Mouse (Mus musculus): ENCODE data around the gene Synrg. TPM values are rescaled to one million over a fixed set of nuclear protein-coding genes. Genes with fewer than 3 reads are reported as not detected.
A peak's percentile ranks its signal among the peaks of the same experiment; 100 is the strongest.

The Synrg gene
- polyA plus RNA-seq (2015; fragmentation: Nextera tagmentation; extraction: Ambion mirVana): 9.0 and 13.1 TPM in 2 replicates

DNA sequence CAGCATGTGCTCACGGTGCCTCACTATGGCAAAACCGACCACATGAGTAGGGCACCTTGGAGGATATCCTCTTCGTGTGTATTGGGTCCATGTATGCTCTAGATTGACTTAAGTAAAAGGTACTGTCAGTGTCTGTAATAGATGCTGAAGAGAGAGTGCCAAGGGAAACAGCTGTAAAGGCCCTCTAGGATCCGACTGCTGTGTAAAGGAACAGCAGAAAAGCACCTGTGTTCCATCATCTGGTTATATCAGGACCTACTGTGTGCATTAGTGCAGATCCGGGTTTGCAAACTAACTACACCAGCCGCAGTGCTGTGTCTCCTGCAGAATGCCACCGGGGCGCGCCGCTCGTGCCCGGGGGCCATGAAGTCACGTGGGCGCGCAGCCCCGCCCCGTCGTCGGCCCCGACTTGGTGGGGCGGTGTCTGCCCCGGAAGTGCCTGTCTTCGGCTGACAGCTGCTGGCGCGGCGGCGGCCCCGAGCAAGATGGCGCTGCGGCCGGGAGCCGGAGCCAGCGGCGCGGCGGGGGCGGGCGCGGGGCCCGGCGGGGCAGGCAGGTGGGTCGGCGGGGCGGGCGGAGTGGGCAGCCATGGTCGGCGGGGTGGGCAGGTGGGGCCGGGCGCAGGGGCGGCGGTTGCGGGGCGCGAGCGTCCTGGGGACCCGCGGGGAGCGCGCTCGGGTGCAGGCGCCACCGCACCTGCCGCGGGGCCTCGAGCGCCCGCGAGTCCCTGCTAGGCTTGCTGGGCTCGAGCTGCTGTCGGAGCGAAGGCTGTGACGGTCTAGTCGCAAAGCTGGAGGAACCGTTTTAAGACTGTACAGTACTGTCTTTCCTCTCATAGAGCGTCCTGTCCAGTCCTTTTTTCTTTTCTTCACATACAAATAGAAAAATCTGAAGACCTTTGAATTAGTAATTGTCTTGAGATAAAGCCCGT lies at the start of gene Synrg:
TSS of gene Synrg (plus strand) at position 438 of the 931 bp plus-strand sequence.
- peaks cover 11% of the 10 kb centered on the region; the same call in 1 of the 2 replicates for H3K4me1 ChIP-seq
- no peaks in the 10 kb centered on the region for H3K9me3 ChIP-seq
- peak within 1 kb of the TSS; percentile 16; the same call in 1 of the 2 replicates for H3K27ac ChIP-seq
- no peaks in the 10 kb centered on the region for H3K27me3 ChIP-seq
- peak within 1 kb of the TSS; percentile 68 for H3K4me2 ChIP-seq
- ATAC-seq (ENCODE audit: insufficient number of reproducible peaks, insufficient read depth, low FRiP score, low TSS enrichment, low read depth): peak; percentile 87
- peak within 1 kb of the TSS; percentile 75 for H3K4me3 ChIP-seq
- peak within 1 kb of the TSS; percentile 77 for H3K9ac ChIP-seq
- WGBS: 2% methylated on average over 58 of the region's 76 CpGs
- peaks cover 38% of the 10 kb centered on the region for H3K36me3 ChIP-seq

DNA sequence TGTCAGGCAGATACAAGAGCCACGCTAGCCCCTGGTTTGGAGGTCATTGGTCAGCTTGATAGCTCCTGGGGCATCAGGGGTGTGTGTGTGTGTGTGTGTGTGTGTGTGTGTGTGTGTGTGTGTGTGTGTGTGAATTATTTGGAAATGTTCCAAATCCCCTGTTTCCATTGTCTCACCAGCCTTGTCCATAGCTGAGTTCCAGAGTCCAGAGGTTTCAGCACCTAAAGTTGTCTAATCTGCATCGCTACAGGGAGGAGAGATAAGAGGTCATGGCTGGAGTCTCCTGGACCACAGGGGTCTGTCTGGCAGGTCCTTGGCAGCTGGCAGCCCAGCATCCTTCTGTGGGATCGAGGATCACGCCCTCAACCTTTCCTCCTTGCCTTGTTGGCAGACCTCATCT lies 49.7 kb upstream of the Synrg start:
- ATAC-seq (ENCODE audit: insufficient number of reproducible peaks, insufficient read depth, low FRiP score, low TSS enrichment, low read depth): no peak
- Histone ChIP-seq H3K4me2 (no peak overlapping the region), H3K36me3 (no peaks in the 10 kb centered on the region), H3K9me3 (no peaks in the 10 kb centered on the region), H3K4me3 (no peak overlapping the region), H3K27ac (no peak overlapping the region), H3K9ac (no peak overlapping the region), H3K27me3 (no peaks in the 10 kb centered on the region), H3K4me1 (no peaks in the 10 kb centered on the region)
- WGBS: 76% methylated on average over 4 of the region's 4 CpGs

DNA sequence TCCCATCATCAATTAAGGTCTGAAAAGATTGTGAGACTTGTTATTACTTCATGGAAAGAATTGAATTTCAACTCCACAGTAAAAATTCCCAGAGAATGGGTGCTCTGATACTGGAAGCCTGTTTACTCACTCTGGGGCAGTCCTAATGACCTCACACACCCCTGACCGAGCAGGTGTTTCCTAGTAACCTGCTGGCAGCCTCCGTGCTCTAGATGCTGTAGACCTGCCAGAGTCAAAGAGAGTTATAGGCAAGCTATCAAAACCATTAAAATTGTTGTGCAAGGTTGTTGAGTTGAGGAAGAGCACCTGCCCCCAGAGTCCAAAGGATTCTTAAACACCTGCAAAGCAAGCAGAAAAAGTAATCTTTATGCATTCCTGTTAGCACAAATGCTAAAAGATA lies 41.6 kb upstream of the Synrg start:
- Histone ChIP-seq H3K9me3 (no peaks in the 10 kb centered on the region), H3K27ac (no peak overlapping the region), H3K4me1 (no peaks in the 10 kb centered on the region), H3K9ac (no peak overlapping the region), H3K4me2 (no peak overlapping the region), H3K36me3 (no peaks in the 10 kb centered on the region), H3K4me3 (no peak overlapping the region), H3K27me3 (no peaks in the 10 kb centered on the region)
- ATAC-seq (ENCODE audit: insufficient number of reproducible peaks, insufficient read depth, low FRiP score, low TSS enrichment, low read depth): no peak
- WGBS: 73% methylated on average over 2 of the region's 2 CpGs

DNA sequence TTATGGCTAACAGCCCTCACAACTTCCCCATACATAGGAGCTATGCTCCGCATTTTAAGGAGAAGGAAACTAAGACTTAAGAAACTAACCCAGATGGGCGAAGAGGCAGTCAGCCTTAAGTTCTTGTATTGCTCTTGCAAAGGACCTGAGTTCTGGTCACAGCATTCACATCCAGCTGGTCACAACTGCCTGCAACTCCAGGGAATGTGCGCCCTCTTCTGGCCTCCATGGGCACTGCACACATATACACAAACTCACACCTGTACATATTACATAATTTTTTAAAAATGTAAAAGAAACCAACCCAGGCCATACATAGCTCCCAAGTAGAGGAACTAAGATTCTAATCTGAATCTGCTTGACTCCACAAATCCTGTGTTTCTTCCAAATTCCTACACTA lies 37.1 kb upstream of the Synrg start:
- H3K9ac ChIP-seq: no peak overlapping the region
- no peaks in the 10 kb centered on the region for H3K9me3 ChIP-seq
- no peaks in the 10 kb centered on the region for H3K4me1 ChIP-seq
- H3K27ac ChIP-seq: no peak overlapping the region
- no peak for ATAC-seq (ENCODE audit: insufficient number of reproducible peaks, insufficient read depth, low FRiP score, low TSS enrichment, low read depth)
- WGBS: 62% methylated on average over 3 of the region's 3 CpGs
- H3K4me3 ChIP-seq: no peak overlapping the region
- H3K36me3 ChIP-seq: no peaks in the 10 kb centered on the region
- no peak overlapping the region for H3K4me2 ChIP-seq
- H3K27me3 ChIP-seq: no peaks in the 10 kb centered on the region

DNA sequence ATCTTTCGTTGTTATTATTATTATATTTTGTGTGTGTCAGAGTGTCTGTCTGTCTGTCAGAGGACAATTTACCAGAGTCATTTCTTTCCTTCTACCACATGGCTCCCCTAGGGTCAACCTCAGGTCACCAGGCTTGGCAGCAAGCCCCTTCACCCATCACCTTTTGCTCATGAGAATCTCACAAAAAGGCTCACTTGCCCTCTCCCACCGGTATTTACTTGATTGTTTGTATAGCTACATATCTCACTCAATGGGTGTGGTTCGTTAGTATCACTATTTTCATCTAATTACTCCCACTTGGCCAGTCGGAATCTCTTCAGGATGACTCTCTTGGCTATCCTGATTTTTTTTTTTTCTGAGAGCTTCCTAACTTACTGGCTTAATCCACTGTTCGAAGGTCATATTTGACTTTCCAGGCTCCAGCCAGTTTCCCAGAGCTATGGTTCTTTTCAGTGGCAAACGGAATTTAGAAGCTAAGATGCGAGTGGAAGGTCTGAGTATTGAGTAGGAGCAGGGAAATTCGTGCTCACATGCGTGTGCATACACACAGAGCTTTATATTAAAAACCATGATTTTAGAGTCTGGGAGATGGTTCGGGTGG lies 31.6 kb upstream of the Synrg start:
- Histone ChIP-seq H3K27me3 (peaks cover 5% of the 10 kb centered on the region), H3K36me3 (no peaks in the 10 kb centered on the region), H3K9ac (no peak overlapping the region), H3K4me1 (no peaks in the 10 kb centered on the region), H3K27ac (no peak overlapping the region), H3K9me3 (no peaks in the 10 kb centered on the region), H3K4me2 (no peak overlapping the region), H3K4me3 (no peak overlapping the region)
- WGBS: 79% methylated on average over 10 of the region's 10 CpGs
- no peak for ATAC-seq (ENCODE audit: insufficient number of reproducible peaks, insufficient read depth, low FRiP score, low TSS enrichment, low read depth)

DNA sequence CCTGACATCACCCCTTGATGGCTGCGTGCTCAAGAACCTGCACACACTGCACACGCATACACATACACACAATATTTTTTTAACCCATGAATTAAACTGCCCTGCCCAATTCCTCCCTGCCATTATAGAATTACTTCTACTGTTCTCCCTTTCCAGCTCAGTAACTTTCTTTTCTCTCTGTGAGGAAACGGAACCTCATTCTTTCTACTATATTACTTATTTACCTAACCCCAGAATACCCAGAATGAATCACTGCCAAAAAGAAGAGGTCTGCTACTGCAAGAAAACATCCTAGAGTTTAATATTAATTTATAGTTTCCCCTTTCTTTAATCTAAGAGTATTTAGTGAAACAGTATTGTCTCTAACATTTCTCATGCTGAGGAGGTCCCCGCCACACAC lies 30.9 kb upstream of the Synrg start:
- 82% methylated on average over 4 of the region's 4 CpGs for WGBS
- H3K4me3 ChIP-seq: no peak overlapping the region
- peaks cover 9% of the 10 kb centered on the region for H3K27me3 ChIP-seq
- H3K27ac ChIP-seq: no peak overlapping the region
- no peaks in the 10 kb centered on the region for H3K4me1 ChIP-seq
- ATAC-seq (ENCODE audit: insufficient number of reproducible peaks, insufficient read depth, low FRiP score, low TSS enrichment, low read depth): no peak
- H3K9me3 ChIP-seq: no peaks in the 10 kb centered on the region
- H3K4me2 ChIP-seq: no peak overlapping the region
- no peaks in the 10 kb centered on the region for H3K36me3 ChIP-seq
- H3K9ac ChIP-seq: no peak overlapping the region

DNA sequence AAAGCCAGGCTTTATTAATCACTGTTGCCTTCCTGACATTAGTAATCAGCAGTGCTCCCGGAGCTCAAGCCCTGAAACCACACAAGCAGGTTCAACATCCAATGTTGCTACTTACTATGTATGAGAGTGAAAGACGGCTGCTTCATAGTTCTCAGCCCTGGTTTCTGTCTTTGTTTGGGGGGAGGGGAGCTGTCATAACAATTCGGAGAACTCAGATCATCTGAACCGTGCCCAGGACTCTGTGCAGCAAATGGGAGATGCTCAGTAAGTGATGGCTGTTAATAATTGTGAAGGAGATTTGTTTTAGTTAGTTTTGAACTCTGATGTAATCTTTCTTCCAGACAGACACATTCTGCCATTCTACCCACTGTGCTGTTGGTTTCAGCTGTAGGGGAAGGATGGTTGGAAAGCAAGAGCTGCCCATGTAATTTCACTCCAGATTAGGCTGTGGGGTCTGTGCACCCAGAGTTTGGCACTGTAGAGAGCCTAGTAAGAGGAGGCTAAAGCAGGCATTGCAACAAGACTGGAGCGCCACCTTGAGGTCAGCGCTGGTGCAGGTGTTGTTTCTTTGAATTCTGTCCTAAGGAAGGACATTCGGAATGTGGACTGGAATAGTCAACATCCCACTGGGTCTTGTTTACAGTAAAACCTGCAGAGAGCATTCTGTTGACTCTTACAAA lies 28.1 kb upstream of the Synrg start:
- Histone ChIP-seq H3K9me3 (no peaks in the 10 kb centered on the region), H3K36me3 (no peaks in the 10 kb centered on the region), H3K4me2 (no peak overlapping the region), H3K9ac (no peak overlapping the region), H3K4me3 (no peak overlapping the region), H3K4me1 (no peaks in the 10 kb centered on the region), H3K27ac (no peak overlapping the region), H3K27me3 (peaks cover 16% of the 10 kb centered on the region)
- WGBS: 20% methylated on average over 7 of the region's 7 CpGs
- ATAC-seq (ENCODE audit: insufficient number of reproducible peaks, insufficient read depth, low FRiP score, low TSS enrichment, low read depth): no peak

DNA sequence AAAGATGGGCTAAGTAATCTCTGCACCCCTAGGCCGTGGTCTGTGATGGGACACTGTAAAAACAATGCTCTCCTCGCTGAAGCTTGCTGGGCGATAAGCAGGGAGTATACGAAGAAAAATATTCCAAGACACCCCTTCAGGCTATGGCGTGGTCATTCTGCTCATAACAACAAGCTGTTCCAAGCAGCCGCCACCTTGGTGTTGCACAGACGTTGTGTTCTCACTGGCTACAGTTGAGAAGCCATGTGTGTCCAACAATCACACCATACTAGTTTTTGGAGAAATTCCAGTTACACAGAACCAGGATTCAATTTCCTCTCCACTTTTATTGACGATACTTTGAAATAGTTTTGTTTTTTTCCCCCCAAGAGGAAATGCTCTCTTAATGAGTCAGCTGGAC lies 25.7 kb upstream of the Synrg start:
- Histone ChIP-seq H3K27me3 (peaks cover 16% of the 10 kb centered on the region), H3K9me3 (no peaks in the 10 kb centered on the region), H3K27ac (no peak overlapping the region), H3K4me3 (no peak overlapping the region), H3K9ac (no peak overlapping the region), H3K36me3 (no peaks in the 10 kb centered on the region), H3K4me2 (no peak overlapping the region), H3K4me1 (peaks cover 8% of the 10 kb centered on the region)
- WGBS: 74% methylated on average over 8 of the region's 8 CpGs
- ATAC-seq (ENCODE audit: insufficient number of reproducible peaks, insufficient read depth, low FRiP score, low TSS enrichment, low read depth): no peak

DNA sequence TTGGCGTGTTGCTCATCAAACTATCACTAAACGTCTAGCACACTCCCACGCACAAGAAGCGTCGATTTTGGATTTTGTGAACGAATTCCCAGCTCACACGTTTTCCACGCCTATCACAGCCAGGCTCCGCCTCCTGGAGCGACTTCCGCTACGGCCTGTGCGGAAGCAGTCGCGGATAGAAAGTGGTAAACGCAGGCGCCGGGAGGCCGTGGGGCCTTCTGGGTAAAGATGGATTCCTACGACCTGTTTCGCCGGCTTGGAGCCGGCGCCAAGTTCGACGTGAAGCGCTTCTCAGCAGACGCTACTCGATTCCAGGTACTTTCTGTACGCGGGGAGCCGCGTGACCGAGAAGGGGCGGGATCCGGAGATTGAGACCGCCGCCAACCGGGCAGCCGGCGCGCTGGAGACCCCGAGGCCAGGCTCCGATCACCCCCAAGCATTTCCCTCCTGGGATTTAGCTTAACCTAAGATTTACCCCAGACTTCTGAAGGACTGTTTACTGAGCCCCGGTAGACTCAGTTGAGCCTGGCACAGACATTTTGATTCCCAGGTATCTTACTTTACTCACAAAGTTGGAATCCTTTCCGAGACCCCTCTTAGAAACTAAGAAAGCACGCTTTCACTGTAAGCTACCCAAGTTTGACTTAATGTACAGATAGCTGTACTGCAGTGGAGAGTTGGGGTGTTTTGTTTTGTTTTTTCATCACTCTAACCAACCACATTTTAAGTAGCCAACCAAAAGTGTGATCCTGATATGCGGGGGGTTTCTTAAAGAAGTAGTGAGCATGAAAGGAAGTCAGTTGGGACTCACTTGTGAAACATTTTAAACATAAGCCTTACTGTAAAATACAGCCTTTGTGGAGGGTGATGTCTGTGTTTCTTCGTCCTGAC lies 22.0 kb upstream of the Synrg start, which contains the start of gene Ddx52:
TSS of gene Ddx52 (plus strand) at position 113 of the 891 bp plus-strand sequence.
- Histone ChIP-seq H3K9me3 (no peaks in the 10 kb centered on the region), H3K27ac (peak within 1 kb of the TSS; percentile 86), H3K9ac (peak within 1 kb of the TSS; percentile 90), H3K4me1 (peaks cover 8% of the 10 kb centered on the region), H3K27me3 (peaks cover 13% of the 10 kb centered on the region), H3K4me2 (peak within 1 kb of the TSS; percentile 79), H3K36me3 (peaks cover 32% of the 10 kb centered on the region), H3K4me3 (peak within 1 kb of the TSS; percentile 84)
- ATAC-seq (ENCODE audit: insufficient number of reproducible peaks, insufficient read depth, low FRiP score, low TSS enrichment, low read depth): peak; percentile 86
- WGBS: 2% methylated on average over 49 of the region's 49 CpGs

DNA sequence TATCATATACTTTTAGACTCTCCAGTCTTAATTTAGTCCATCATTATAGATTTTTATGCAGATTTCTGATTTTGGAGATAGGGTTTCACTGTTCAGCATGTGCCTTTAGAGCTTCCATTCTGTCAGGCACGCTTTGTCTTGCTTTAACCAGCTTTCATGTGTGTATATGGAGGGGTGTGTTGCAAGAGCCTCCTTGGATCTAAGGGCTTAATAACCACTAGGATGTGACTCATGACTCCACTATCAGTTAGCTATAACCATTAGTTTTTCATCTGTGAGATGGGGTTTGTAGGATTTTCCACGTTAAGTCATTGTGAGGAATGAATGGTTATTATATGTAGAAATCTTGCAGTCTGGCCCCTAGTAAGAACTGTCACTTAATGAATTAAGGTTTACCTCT lies 7.4 kb upstream of the Synrg start:
- no peak for ATAC-seq (ENCODE audit: insufficient number of reproducible peaks, insufficient read depth, low FRiP score, low TSS enrichment, low read depth)
- H3K4me1 ChIP-seq: no peaks in the 10 kb centered on the region
- no peak overlapping the region for H3K27ac ChIP-seq
- H3K9ac ChIP-seq: no peak overlapping the region
- H3K4me3 ChIP-seq: no peak overlapping the region
- WGBS: 89% methylated on average over 2 of the region's 2 CpGs
- no peaks in the 10 kb centered on the region for H3K9me3 ChIP-seq
- H3K36me3 ChIP-seq: peaks cover 89% of the 10 kb centered on the region
- no peak overlapping the region for H3K4me2 ChIP-seq
- no peaks in the 10 kb centered on the region for H3K27me3 ChIP-seq

DNA sequence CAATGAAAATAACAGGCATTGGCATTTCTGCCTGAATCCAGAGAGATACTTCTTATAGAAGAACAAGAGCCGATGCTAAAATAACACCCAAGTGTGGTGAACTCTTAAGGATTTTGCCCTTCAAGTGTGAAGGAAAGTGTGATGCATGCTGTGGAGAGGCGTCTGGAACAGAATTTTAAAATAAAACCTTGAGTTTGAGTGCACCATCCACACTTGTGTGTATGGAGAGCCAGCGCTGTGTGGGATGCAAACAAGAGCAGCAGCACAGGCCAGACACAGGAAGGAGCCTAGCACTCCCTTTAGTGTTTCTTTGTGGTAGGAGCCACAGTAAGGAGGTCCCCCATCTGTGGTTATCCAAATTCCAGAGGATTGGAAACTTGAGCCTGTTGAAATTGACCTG lies 2.2 kb upstream of the Synrg start:
- H3K4me2 ChIP-seq: no peak overlapping the region
- no peak for ATAC-seq (ENCODE audit: insufficient number of reproducible peaks, insufficient read depth, low FRiP score, low TSS enrichment, low read depth)
- no peak overlapping the region for H3K27ac ChIP-seq
- no peaks in the 10 kb centered on the region for H3K9me3 ChIP-seq
- no peaks in the 10 kb centered on the region for H3K27me3 ChIP-seq
- WGBS: 91% methylated on average over 3 of the region's 3 CpGs
- no peak overlapping the region for H3K9ac ChIP-seq
- H3K4me1 ChIP-seq: peaks cover 7% of the 10 kb centered on the region; the same call in 1 of the 2 replicates
- H3K4me3 ChIP-seq: no peak overlapping the region
- H3K36me3 ChIP-seq: peaks cover 54% of the 10 kb centered on the region

Data from embryonic facial prominence, embryonic 13.5 days (tissue).